Mouse (Mus musculus) stomach, postnatal 0 days (tissue): Measurements from ENCODE around the gene Abhd15. TPM values are rescaled to one million over a fixed set of nuclear protein-coding genes. Genes with fewer than 3 reads are reported as not detected.

ENCODE experiments used
- ATAC-seq: fragments of 200-750 bp; cut with Nextera tagmentation; 2 replicates; pipeline ENCODE4 v1.8.0; 2017; ENCODE audit not compliant: low FRiP score, low TSS enrichment
- DNase-seq: peaks from one replicate; pipeline ENCODE4 v3.0.0-alpha.2; 2016; ENCODE audit warnings: low spot score
- H3K27ac ChIP-seq: fragments of 300-500 bp; sonication (generic); replicated peaks from 2 replicates; pipeline ENCODE4 v1.5.1; 2014; ENCODE audit warnings: mild to moderate bottlenecking, control low read depth
- H3K27me3 ChIP-seq: fragments of 300-500 bp; sonication (generic); 2 replicates; pipeline ENCODE4 v1.6.1; 2014; ENCODE audit warnings: low read length; ENCODE audit not compliant: control insufficient read depth, insufficient read depth
- H3K36me3 ChIP-seq: fragments of 300-500 bp; sonication (generic); 2 replicates; pipeline ENCODE4 v1.6.1; 2014; ENCODE audit warnings: low read length, mixed read lengths; ENCODE audit not compliant: control insufficient read depth, insufficient read depth
- H3K4me1 ChIP-seq: fragments of 300-500 bp; sonication (generic); replicated peaks from 2 replicates; pipeline ENCODE4 v1.6.1; 2014; ENCODE audit warnings: antibody characterized with exemption; ENCODE audit not compliant: control insufficient read depth, insufficient read depth
- H3K4me2 ChIP-seq: fragments of 300-500 bp; sonication (generic); replicated peaks from 2 replicates; pipeline ENCODE4 v1.6.1; 2014; ENCODE audit warnings: low read depth, mild to moderate bottlenecking, control low read depth, moderate library complexity
- H3K4me3 ChIP-seq: fragments of 300-500 bp; sonication (generic); 2 replicates; pipeline ENCODE4 v1.5.1; 2014; ENCODE audit warnings: low read depth, low read length, control low read depth
- H3K9ac ChIP-seq: fragments of 300-500 bp; sonication (generic); 2 replicates; pipeline ENCODE4 v1.6.1; 2014; ENCODE audit warnings: mild to moderate bottlenecking, low read length, control low read depth, mixed read lengths
- H3K9me3 ChIP-seq: fragments of 300-500 bp; sonication (generic); 2 replicates; pipeline ENCODE4 v1.6.1; 2016; ENCODE audit warnings: low read length; ENCODE audit not compliant: control insufficient read depth
- CTCF ChIP-seq: IDR thresholded peaks from 2 replicates; pipeline ENCODE4 v1.5.1; 2016; ENCODE audit warnings: antibody characterized with exemption, low read depth, mild to moderate bottlenecking, moderate library complexity
- EP300 ChIP-seq: optimal IDR thresholded peaks from 2 replicates; pipeline ENCODE3; 2016; ENCODE audit warnings: antibody characterized with exemption
- WGBS: fragments of 180-500 bp; shearing (Covaris S2); extraction: QIAGEN DNeasy Blood & Tissue Kit; methylation state at CpG from one replicate; pipeline ENCODE4 v1.1.7; 2014; 5-methylcytosine and 5-hydroxymethylcytosine counted together
- polyA plus RNA-seq: library from polyadenylated mRNA; unstranded; fragments of >200 nt; fragmentation: Nextera tagmentation; extraction: Ambion mirVana; gene quantifications from 2 replicates; pipeline ENCODE4 v1.2.1, GENCODE M21; 2015

Abhd15 gene
- 1.8 and 1.9 TPM in 2 replicates for polyA plus RNA-seq

DNA sequence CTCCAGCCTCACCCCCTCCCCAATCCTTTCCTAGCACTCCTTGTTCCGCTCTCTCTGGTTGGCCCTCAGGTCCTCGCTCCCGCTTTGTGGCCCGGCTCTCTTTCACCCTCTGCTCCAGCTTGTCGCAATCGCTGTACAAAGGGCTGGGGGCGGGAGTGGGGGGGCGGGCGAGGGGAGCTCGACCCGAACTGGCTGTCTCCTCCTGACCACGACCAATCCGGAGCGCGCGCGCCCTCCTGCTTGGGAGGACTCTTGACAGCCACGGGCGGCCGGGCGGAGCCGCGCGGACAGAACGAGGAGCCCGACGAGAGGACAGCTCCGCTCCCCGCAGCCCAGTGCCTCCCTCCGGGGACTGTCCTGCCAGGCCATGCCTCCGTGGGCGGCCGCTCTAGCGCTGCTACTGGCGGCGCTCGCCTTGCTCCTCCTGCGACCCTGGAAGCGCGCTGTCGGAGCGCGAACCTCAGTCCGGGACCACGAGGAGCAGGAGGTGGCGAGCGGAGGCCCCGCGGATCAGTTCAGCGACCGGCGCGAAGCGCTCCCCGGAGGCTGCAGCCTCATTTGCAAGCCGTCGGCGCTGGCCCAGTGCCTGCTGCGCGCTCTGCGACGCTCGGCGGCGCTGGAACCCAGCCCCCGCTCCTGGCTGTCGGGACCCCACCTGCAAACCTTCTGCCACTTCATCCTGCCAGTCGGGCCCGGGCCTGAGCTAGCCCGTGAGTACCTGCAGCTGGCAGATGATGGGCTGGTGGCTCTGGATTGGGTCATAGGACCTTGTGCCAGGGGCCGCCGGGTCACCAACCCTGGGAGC, at the start of gene Abhd15:
Gene Abhd15 (plus strand): TSS at position 290 of the 805 bp plus-strand sequence.
- peak within 1 kb of the TSS; percentile 44 for H3K4me3 ChIP-seq
- ATAC-seq, result peak; percentile 51
- H3K4me2 ChIP-seq, result peak within 1 kb of the TSS; percentile 96
- no peaks in the 10 kb centered on the region for H3K9me3 ChIP-seq
- H3K9ac ChIP-seq, result peak within 1 kb of the TSS; percentile 58
- TF ChIP-seq CTCF (peak; percentile 30; the same call in 1 of the 2 replicates), EP300 (no peak)
- 0 out of 2 replicates have a peak, but pooled peaks cover 5% of the 10 kb centered on the region for H3K4me1 ChIP-seq
- H3K27me3 ChIP-seq, result no peaks in the 10 kb centered on the region
- H3K36me3 ChIP-seq, result no peaks in the 10 kb centered on the region
- peak; percentile 70 for DNase-seq
- peak within 1 kb of the TSS; percentile 18; the same call in 1 of the 2 replicates for H3K27ac ChIP-seq
- under 1% methylated on average over 62 of the region's 72 CpGs for WGBS

DNA sequence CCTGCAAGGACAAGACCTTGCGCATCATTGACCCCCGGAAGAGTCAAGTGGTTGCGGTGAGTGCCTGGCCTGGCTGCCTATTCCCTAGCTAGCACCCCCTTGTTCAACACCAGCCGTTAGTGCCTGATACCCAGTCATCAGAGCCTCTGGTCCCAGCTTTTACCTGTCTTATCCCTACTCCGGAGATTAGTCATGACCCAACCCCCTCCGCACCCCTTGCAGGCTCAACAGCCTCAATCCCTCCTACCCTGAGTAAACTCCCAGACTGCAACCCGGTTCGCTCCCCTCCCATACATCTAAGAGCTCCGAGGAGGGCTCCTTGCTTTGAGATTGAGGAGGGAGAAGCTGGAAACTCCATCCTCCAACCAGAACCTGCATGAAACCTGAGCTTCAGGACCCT, 48.4 kb upstream of the Abhd15 start:
- WGBS, result 37% methylated on average over 9 of the region's 9 CpGs

GRCm38 (mm10) chr11:77467157-77467556, 47.8 kb upstream of the Abhd15 start:
- Histone ChIP-seq H3K4me2 (peak overlapping the region; percentile 27; the same call in 1 of the 2 replicates), H3K4me3 (no peak overlapping the region), H3K9ac (0 out of 2 replicates have a peak overlapping the region, but pooled peaks have one; percentile 43), H3K9me3 (no peaks in the 10 kb centered on the region), H3K27ac (no peak overlapping the region), H3K36me3 (peaks cover 3% of the 10 kb centered on the region; the same call in 1 of the 2 replicates), H3K27me3 (no peaks in the 10 kb centered on the region), H3K4me1 (no peaks in the 10 kb centered on the region)
- TF ChIP-seq EP300, result no peak
- TF ChIP-seq CTCF, result peak; percentile 72
- DNase-seq (peak; percentile 83), ATAC-seq (peak; percentile 45)
- 4% methylated on average over 25 of the region's 25 CpGs for WGBS

More for the DNA sequence above, 48.4 kb upstream of the Abhd15 start:
- peaks cover 3% of the 10 kb centered on the region; the same call in 1 of the 2 replicates for H3K4me1 ChIP-seq
- 0 out of 2 replicates have a peak overlapping the region, but pooled peaks have one; percentile 43 for H3K9ac ChIP-seq
- no peak for TF ChIP-seq CTCF
- 0 out of 2 replicates have a peak overlapping the region, but pooled peaks have one; percentile 27 for H3K4me2 ChIP-seq
- H3K27ac ChIP-seq, result no peak overlapping the region
- H3K36me3 ChIP-seq, result peaks cover 1% of the 10 kb centered on the region; the same call in 1 of the 2 replicates
- DNase-seq, result no peak
- no peak overlapping the region for H3K4me3 ChIP-seq
- ATAC-seq, result no peak
- H3K9me3 ChIP-seq, result no peaks in the 10 kb centered on the region
- H3K27me3 ChIP-seq, result no peaks in the 10 kb centered on the region

GRCm38 (mm10) chr11:77467784-77468183, 47.1 kb upstream of the Abhd15 start:
- Histone ChIP-seq H3K9ac (no peak overlapping the region), H3K4me2 (peak overlapping the region; percentile 27; the same call in 1 of the 2 replicates), H3K4me3 (no peak overlapping the region), H3K36me3 (peaks cover 7% of the 10 kb centered on the region), H3K27ac (no peak overlapping the region), H3K27me3 (no peaks in the 10 kb centered on the region), H3K9me3 (no peaks in the 10 kb centered on the region), H3K4me1 (no peaks in the 10 kb centered on the region)
- peak; percentile 46; the same call in 1 of the 2 replicates for ATAC-seq
- no peak for TF ChIP-seq EP300
- TF ChIP-seq CTCF, result peak; percentile 86
- DNase-seq, result peak; percentile 86
- 23% methylated on average over 20 of the region's 20 CpGs for WGBS

DNA sequence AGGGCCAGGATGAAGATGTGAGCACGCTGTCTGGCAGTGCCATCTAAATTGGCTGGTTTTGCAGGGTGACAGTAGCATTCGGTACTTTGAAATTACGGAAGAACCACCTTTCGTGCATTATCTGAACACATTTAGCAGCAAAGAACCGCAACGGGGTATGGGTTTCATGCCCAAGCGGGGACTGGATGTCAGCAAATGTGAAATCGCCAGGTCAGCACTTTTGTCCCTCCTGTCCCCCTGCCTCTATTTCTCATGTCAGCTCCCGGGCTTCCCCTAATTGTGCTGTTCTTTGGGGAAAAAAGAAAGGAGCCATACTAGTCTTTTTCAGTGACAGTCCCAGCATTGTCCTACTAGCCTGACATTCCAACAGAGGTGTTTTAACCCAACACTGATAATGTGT, 46.5 kb upstream of the Abhd15 start:
- no peaks in the 10 kb centered on the region for H3K4me1 ChIP-seq
- H3K4me2 ChIP-seq, result no peak overlapping the region
- H3K4me3 ChIP-seq, result no peak overlapping the region
- H3K27ac ChIP-seq, result no peak overlapping the region
- TF ChIP-seq CTCF, result no peak
- no peak for TF ChIP-seq EP300
- H3K9ac ChIP-seq, result no peak overlapping the region
- peaks cover 8% of the 10 kb centered on the region for H3K36me3 ChIP-seq
- no peak for DNase-seq
- ATAC-seq, result no peak
- H3K27me3 ChIP-seq, result no peaks in the 10 kb centered on the region
- H3K9me3 ChIP-seq, result no peaks in the 10 kb centered on the region
- WGBS, result 83% methylated on average over 9 of the region's 9 CpGs

DNA sequence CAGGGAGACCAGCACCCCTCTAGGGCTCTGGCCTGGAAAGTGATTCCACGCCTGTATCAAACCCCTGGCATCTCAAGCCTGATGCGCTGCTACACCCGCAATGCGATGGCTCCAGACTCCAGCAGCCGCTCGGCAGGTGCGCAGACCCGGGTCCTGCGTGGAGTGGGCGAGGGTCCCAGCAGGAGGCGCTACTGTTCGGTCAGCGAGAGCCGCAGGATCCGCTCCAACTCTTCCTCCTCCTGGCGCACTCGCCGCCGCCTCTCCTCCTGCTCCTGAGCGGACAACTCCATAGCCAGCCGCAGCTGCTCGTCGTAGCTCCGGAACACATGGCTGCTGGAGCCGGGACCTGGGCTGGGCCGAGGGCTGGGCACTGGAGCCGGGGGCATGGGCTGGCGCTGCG, 43.5 kb upstream of the Abhd15 start:
- Histone ChIP-seq H3K4me3 (no peak overlapping the region), H3K9me3 (no peaks in the 10 kb centered on the region), H3K36me3 (peaks cover 8% of the 10 kb centered on the region), H3K27me3 (no peaks in the 10 kb centered on the region), H3K9ac (no peak overlapping the region), H3K4me1 (no peaks in the 10 kb centered on the region), H3K4me2 (no peak overlapping the region), H3K27ac (no peak overlapping the region)
- 78% methylated on average over 29 of the region's 29 CpGs for WGBS
- ATAC-seq, result no peak
- DNase-seq, result no peak
- TF ChIP-seq CTCF (no peak), EP300 (no peak)
